Mouse (Mus musculus) hindbrain, embryonic 14.5 days (tissue): ENCODE results near the gene Gpld1. TPM values are rescaled to one million over a fixed set of nuclear protein-coding genes. Genes with fewer than 3 reads are reported as not detected.

ENCODE experiments used
- ATAC-seq: fragments of 200-750 bp; cut with Nextera tagmentation; 2 replicates; pipeline ENCODE4 v1.8.0; 2017; ENCODE audit warnings: moderate number of reproducible peaks, mild to moderate bottlenecking, moderate TSS enrichment, moderate library complexity; ENCODE audit not compliant: low FRiP score
- DNase-seq: peaks from one replicate; pipeline ENCODE4 v3.0.0-alpha.2; 2015; ENCODE audit warnings: low spot score
- H3K27ac ChIP-seq: fragments of 300-500 bp; sonication (generic); 2 replicates; pipeline ENCODE4 v1.5.1; 2014; ENCODE audit warnings: mild to moderate bottlenecking, moderate library complexity
- H3K27me3 ChIP-seq: fragments of 300-500 bp; sonication (generic); 2 replicates; pipeline ENCODE4 v1.6.1; 2014; ENCODE audit warnings: mild to moderate bottlenecking, low read length, mixed read lengths; ENCODE audit not compliant: control insufficient read depth, insufficient read depth
- H3K36me3 ChIP-seq: fragments of 300-500 bp; sonication (generic); replicated peaks from 2 replicates; pipeline ENCODE4 v1.6.1; 2014; ENCODE audit not compliant: control insufficient read depth, insufficient read depth
- H3K4me1 ChIP-seq: fragments of 300-500 bp; sonication (generic); replicated peaks from 2 replicates; pipeline ENCODE4 v1.6.1; 2014; ENCODE audit warnings: antibody characterized with exemption, low read length, mixed read lengths; ENCODE audit not compliant: control insufficient read depth, insufficient read depth
- H3K4me2 ChIP-seq: fragments of 300-500 bp; sonication (generic); replicated peaks from 2 replicates; pipeline ENCODE4 v1.6.1; 2014; ENCODE audit warnings: mild to moderate bottlenecking, moderate library complexity
- H3K4me3 ChIP-seq: fragments of 300-500 bp; sonication (generic); replicated peaks from 2 replicates; pipeline ENCODE4 v1.5.1; 2014; ENCODE audit warnings: mild to moderate bottlenecking, low read length
- H3K9ac ChIP-seq: fragments of 300-500 bp; sonication (generic); 2 replicates; pipeline ENCODE4 v1.6.1; 2014
- H3K9me3 ChIP-seq: fragments of 300-500 bp; sonication (generic); 2 replicates; pipeline ENCODE4 v1.6.1; 2016; ENCODE audit warnings: low read length; ENCODE audit not compliant: control insufficient read depth
- WGBS: fragments of 180-500 bp; shearing (Covaris S2); extraction: QIAGEN DNeasy Blood & Tissue Kit; methylation state at CpG from one replicate; pipeline ENCODE4 v1.1.7; 2014; 5-methylcytosine and 5-hydroxymethylcytosine counted together
- polyA plus RNA-seq: library from polyadenylated mRNA; unstranded; fragments of >200 nt; fragmentation: Nextera tagmentation; extraction: Ambion mirVana; gene quantifications from 2 replicates; pipeline ENCODE4 v1.2.1, GENCODE M21; 2014

Gpld1 gene
- polyA plus RNA-seq, 1 experiment from 2014 or later = 3.8 TPM

DNA sequence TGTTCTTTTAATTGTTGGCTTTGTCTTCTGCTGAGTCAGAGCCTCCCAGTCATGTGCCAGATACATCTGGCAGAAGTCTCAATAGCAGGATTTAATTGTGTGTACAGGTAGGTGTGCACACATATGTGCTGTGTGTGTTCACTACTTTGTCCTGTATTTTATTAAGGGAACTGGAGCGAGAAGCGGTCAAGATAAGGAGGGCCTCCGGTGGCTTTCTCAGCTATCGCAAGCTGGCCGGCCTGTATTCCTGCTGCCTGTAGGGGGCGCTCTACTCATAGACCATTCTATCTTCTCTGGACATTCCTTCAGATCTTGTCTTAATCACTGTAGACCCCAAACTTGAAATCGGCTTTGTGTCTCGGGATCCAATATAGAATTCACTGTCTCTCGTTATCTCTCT, 4.3 kb upstream of the Gpld1 start:
- 30% methylated on average over 9 of the region's 9 CpGs for WGBS
- Histone ChIP-seq H3K27ac (no peak overlapping the region), H3K4me2 (no peak overlapping the region), H3K4me3 (no peak overlapping the region), H3K9me3 (no peaks in the 10 kb centered on the region), H3K36me3 (no peaks in the 10 kb centered on the region), H3K9ac (no peak overlapping the region), H3K27me3 (no peaks in the 10 kb centered on the region), H3K4me1 (peaks cover 11% of the 10 kb centered on the region)
- ATAC-seq (no peak), DNase-seq (peak; percentile 77)

DNA sequence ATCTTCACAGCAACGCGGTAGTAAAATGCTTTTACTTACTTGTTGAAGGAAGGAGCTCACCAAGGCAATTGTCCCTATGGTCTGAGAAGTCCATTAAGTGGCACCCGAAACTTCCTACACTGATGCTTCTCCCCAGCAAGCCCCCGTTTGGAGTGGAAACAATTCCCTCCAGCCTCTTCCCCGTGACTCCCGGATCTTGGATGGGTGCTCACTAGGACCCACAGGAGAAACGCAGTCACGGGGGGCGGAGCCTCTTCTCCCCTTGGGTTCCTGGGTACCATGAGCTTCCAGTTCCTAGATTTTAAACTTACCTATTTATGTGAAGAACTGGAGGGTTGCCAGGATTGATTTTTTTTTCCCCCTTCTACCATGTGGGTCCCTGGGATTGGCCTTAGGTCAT, 3.5 kb upstream of the Gpld1 start:
- Histone ChIP-seq H3K27ac (no peak overlapping the region), H3K36me3 (no peaks in the 10 kb centered on the region), H3K4me2 (no peak overlapping the region), H3K9ac (no peak overlapping the region), H3K27me3 (no peaks in the 10 kb centered on the region), H3K4me3 (no peak overlapping the region), H3K9me3 (no peaks in the 10 kb centered on the region), H3K4me1 (peaks cover 11% of the 10 kb centered on the region)
- DNase-seq (no peak), ATAC-seq (no peak)
- 90% methylated on average over 9 of the region's 9 CpGs for WGBS

DNA sequence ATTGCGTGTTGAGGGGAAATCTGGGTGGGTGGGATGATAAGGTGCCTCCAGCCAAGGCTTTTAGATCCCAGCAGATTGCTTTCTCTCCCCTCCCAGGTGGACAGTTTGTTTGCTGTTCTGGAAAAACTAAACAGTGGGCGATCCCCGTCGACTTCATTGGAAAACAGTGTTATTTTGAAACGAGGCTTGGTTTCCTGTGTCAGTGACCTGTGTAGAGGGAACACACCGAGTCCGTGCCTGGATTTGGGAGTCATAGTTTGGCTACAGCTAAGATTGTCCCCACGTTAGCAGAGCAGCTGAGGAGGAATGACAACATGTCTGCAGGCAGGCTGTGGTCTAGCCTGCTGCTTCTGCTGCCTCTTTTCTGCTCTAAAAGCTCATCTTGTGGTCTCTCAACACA, 351 bp downstream of the Gpld1 start:
- Histone ChIP-seq H3K4me3 (no peak overlapping the region), H3K27me3 (no peaks in the 10 kb centered on the region), H3K36me3 (no peaks in the 10 kb centered on the region), H3K4me1 (peaks cover 4% of the 10 kb centered on the region), H3K9me3 (no peaks in the 10 kb centered on the region), H3K9ac (no peak overlapping the region), H3K4me2 (no peak overlapping the region), H3K27ac (no peak overlapping the region)
- ATAC-seq (no peak), DNase-seq (no peak)
- WGBS = 84% methylated on average over 8 of the region's 8 CpGs

DNA sequence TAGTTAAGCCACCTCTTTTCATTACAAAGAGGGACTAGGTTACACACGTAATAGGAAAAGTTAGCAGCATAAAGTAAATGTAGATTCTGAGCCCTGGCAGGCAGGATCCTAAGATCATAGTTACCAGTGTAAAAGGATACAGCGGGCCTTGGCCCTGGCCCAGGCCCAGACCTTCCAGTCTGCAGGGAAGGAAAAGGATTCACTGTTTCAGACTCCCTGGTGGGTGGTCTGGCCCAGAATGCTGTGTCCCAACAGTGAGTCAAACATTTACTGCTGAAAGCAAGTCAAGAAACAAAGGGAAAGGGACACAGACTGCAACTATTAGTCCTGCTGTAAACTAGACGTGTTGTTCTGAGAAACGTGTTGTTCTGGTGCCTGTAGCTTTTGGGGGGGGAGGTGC, 2.6 kb downstream of the Gpld1 start:
- no peak overlapping the region for H3K9ac ChIP-seq
- H3K4me1 ChIP-seq = peaks cover 4% of the 10 kb centered on the region; the same call in 1 of the 2 replicates
- no peaks in the 10 kb centered on the region for H3K9me3 ChIP-seq
- WGBS = 19% methylated on average over 4 of the region's 4 CpGs
- DNase-seq (peak; percentile 44), ATAC-seq (peak; percentile 60; the same call in 1 of the 2 replicates)
- no peak overlapping the region for H3K4me2 ChIP-seq
- no peak overlapping the region for H3K27ac ChIP-seq
- H3K4me3 ChIP-seq = no peak overlapping the region
- H3K36me3 ChIP-seq = no peaks in the 10 kb centered on the region
- no peaks in the 10 kb centered on the region for H3K27me3 ChIP-seq

DNA sequence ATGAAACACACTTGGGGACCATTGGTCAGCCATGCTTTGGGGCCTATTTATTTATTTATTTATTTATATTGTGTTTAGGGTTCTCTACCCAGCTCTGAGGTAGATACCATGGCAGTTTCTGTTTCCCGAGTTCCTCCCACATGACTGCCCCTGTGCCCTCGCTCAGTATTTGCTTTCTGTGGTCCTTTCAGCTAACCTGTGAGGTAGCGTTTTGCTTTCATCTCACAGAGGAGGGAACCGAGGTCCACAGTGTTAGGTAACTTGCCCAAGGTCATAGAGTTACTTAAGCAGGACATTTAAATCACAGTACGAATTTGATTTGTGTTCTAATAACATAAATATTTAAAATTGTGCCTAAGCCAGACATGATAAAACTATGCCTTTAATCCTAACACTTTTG, 4.2 kb downstream of the Gpld1 start:
- Histone ChIP-seq H3K9me3 (no peaks in the 10 kb centered on the region), H3K27ac (no peak overlapping the region), H3K27me3 (no peaks in the 10 kb centered on the region), H3K4me3 (no peak overlapping the region), H3K4me1 (no peaks in the 10 kb centered on the region; the same call in 1 of the 2 replicates), H3K4me2 (no peak overlapping the region), H3K9ac (no peak overlapping the region), H3K36me3 (no peaks in the 10 kb centered on the region)
- ATAC-seq (no peak), DNase-seq (no peak)
- WGBS = 94% methylated on average over 5 of the region's 5 CpGs

DNA sequence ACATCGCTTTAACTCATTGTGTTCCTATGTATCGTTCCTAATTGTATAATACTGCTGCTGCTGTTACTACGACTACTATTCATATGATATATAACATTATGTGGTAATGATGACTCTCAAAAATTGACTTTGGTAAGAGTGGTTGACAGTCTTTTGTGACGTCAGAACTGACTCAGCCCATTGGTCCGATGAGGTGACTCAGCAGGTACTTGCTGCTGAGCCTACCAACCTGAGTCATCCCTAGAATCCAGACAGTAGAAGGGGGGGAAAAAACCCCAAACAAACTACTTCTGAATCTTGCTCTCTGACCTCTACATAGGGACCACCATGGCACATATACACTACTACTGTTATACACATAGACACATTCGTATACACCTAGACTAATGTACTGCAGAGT, 5.9 kb downstream of the Gpld1 start:
- Histone ChIP-seq H3K9me3 (no peaks in the 10 kb centered on the region), H3K27ac (no peak overlapping the region), H3K4me3 (no peak overlapping the region), H3K4me1 (no peaks in the 10 kb centered on the region), H3K9ac (no peak overlapping the region), H3K27me3 (no peaks in the 10 kb centered on the region), H3K4me2 (no peak overlapping the region), H3K36me3 (no peaks in the 10 kb centered on the region)
- ATAC-seq = no peak
- WGBS = 96% methylated on average over 6 of the region's 6 CpGs
- DNase-seq = no peak

DNA sequence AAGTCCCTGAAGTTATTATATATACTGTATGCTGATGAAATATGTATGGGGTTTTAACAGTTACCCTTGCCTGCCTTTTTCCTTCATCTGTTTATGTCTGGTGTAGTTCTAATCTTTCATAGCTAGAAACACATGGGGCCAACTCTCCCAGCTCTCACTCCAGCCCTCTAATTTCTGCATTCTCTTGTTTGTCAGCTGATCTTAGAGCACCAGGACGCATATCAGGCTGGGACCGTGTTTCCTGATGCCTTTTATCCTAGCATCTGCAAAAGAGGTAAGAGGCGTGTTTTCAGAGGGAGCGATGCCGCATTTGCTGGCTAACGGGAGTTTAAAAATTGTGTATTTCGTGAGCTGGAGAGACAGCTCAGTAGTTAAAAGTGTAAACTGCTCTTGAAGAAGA, 9.7 kb downstream of the Gpld1 start:
- ATAC-seq = no peak
- no peaks in the 10 kb centered on the region for H3K27me3 ChIP-seq
- no peak overlapping the region for H3K4me3 ChIP-seq
- H3K9ac ChIP-seq = no peak overlapping the region
- no peaks in the 10 kb centered on the region for H3K9me3 ChIP-seq
- H3K27ac ChIP-seq = no peak overlapping the region
- no peak overlapping the region for H3K4me2 ChIP-seq
- no peaks in the 10 kb centered on the region for H3K4me1 ChIP-seq
- WGBS = 92% methylated on average over 7 of the region's 7 CpGs
- H3K36me3 ChIP-seq = no peaks in the 10 kb centered on the region
- DNase-seq = no peak

DNA sequence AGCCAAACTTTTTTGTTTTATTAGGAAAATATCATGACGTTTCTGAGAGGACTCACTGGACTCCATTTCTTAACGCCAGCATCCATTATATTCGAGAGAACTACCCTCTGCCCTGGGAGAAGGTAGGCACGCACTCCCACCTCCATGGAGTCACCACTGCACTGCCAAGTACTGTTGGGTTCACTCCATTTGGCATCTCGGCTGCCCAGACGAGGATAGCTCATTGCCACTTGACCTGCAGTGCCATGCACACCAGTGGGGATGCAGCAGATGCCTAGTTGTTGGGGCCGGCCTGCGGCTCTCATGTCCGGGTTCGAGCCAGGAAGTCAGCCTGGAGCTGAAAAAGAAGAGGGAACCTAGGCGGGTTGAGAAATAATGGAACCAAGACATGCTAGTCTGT, 12.1 kb downstream of the Gpld1 start:
- DNase-seq = no peak
- Histone ChIP-seq H3K9ac (no peak overlapping the region), H3K9me3 (no peaks in the 10 kb centered on the region), H3K27me3 (no peaks in the 10 kb centered on the region), H3K36me3 (no peaks in the 10 kb centered on the region), H3K4me2 (no peak overlapping the region), H3K27ac (no peak overlapping the region), H3K4me1 (no peaks in the 10 kb centered on the region), H3K4me3 (no peak overlapping the region)
- no peak for ATAC-seq
- 62% methylated on average over 11 of the region's 11 CpGs for WGBS

DNA sequence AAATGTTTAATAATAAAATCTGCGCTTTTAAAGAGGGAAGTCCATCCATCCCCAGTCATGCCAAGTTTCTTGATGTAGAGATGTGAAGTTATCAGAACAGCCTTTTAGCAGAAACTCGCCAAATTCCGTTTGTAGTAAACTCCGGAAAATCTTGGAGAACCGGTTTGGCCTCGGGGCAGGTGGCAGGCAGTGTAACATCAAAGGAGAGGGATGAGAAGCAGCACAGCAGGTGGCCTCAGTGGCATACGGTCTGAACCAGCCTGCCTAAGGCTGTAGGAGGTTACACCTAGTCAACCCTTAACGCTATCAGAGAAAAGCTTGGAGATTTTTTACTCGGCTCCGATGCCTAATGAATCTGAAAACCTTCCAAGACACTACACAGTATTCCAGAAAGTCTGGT, 12.5 kb downstream of the Gpld1 start:
- Histone ChIP-seq H3K4me3 (no peak overlapping the region), H3K4me1 (no peaks in the 10 kb centered on the region), H3K36me3 (no peaks in the 10 kb centered on the region), H3K27me3 (no peaks in the 10 kb centered on the region), H3K9ac (no peak overlapping the region), H3K9me3 (no peaks in the 10 kb centered on the region), H3K4me2 (no peak overlapping the region), H3K27ac (no peak overlapping the region)
- WGBS = 25% methylated on average over 10 of the region's 10 CpGs
- ATAC-seq (no peak), DNase-seq (no peak)

DNA sequence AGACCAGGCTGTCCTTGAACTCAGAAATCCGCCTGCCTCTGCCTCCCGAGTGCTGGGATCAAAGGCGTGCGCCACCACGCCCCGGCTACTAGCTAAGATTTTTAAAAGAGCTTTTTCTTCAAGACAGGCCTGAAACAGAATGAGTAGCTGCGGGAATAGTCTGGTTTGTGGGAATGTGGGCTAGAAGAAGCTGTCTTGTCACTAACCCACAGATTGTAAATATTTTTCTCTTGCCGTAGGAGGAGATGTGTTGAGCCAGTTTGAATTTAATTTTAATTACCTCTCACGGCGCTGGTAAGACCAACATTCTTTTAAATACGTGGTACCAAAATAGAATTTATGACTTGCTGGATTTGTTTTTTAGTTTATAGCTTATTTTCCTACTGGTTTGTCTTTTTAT, 15.7 kb downstream of the Gpld1 start:
- no peak overlapping the region for H3K27ac ChIP-seq
- no peaks in the 10 kb centered on the region for H3K27me3 ChIP-seq
- no peak overlapping the region for H3K9ac ChIP-seq
- no peaks in the 10 kb centered on the region for H3K9me3 ChIP-seq
- 96% methylated on average over 11 of the region's 11 CpGs for WGBS
- no peak overlapping the region for H3K4me2 ChIP-seq
- ATAC-seq = no peak
- no peaks in the 10 kb centered on the region for H3K36me3 ChIP-seq
- no peak for DNase-seq
- H3K4me1 ChIP-seq = no peaks in the 10 kb centered on the region
- no peak overlapping the region for H3K4me3 ChIP-seq
